Mouse (Mus musculus) retina, postnatal 1 day (tissue): ENCODE results near the gene Gm49416.

Source experiments
- DNase-seq: peaks from one replicate; pipeline ENCODE4 v3.0.0-alpha.2; 2012

The Gm49416 gene

GRCm38 (mm10) chr19:8921741-8922140 is 33.0 kb downstream of the Gm49416 start:
- DNase-seq = no peak

DNA sequence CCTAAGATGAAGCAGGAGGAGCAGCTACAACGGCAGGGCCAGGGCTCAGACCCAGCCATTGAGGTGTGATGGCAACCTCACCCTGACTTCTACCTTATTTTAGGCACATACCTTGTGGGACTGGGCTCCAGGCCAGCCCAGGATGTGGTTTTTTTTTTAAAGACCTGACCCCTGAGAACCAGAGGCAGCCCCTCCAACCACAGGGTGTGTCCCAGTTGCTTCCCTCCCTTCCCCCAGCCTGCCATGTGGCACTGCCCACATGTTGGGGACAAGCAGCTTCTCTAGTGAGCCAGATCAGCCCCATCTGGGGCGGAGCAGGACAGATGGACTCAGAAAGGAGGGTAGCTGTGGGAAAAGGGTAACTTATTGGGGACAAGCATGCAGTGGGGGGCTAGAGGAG is 38.0 kb downstream of the Gm49416 start:
- peak; percentile 9 for DNase-seq

- DNase-seq = no peak
Observed at GRCm38 (mm10) chr19:8927891-8928525, 39.3 kb downstream of the Gm49416 start.

DNA sequence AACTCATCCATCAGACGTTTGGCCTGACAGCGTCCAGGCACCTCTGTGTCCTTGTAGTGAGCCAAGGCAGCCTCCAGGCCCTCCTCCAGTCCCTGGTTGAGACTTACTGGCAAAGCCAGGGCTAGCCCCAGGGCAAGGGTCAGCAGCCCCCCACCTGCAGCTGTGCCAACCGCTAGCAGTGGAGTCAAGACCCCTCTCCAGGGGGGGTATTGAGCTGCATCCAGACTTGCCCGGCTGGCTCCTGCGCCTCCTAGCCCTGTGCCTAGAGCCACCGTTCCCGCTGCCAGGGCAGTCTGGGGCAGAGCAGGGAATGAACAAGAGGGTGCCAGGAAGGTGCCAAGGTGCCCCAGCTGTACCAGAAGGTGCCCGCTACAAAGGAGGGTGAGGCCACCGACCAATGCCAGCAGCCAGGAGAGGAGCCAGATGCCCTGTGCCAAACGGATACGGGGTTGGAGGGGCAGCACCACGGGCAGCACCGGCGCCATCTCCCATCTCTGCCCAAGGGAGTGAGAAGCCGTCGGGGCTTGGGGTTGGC is 40.0 kb downstream of the Gm49416 start:
- no peak for DNase-seq

- peak; percentile 95 for DNase-seq
Observed at GRCm38 (mm10) chr19:8929224-8930088, 40.7 kb downstream of the Gm49416 start, which contains the start of the genes Rom1 and Eml3. Rom1 (minus strand) TSS chr19:8929356. Eml3 (plus strand) TSS chr19:8929552.

DNA sequence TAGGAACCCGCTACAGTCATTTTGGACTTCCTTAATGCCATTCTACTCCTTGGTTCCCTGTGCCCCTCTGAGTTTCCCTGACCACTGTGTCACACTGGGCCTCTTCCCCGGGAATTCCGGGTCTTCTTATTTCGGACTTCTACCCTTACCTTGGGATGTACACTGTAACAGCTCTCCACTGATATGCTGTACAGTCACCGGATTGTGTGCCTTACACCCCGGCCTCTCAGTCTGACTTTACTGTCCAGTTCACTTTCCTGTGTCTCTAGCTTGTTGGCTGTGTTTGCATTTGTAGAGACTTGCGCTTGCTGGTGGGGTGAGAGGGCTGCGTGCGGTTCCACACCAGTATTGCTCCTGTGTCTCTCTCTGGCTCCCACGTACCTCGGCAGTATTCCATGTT is 41.4 kb downstream of the Gm49416 start:
- no peak for DNase-seq

GRCm38 (mm10) chr19:8930771-8931170 is 42.0 kb downstream of the Gm49416 start:
- no peak for DNase-seq

- no peak for DNase-seq
Observed at GRCm38 (mm10) chr19:8936736-8937135, 48.0 kb downstream of the Gm49416 start.

- DNase-seq = no peak
Observed at GRCm38 (mm10) chr19:8940526-8941133, 51.9 kb downstream of the Gm49416 start.

GRCm38 (mm10) chr19:8941136-8941514 is 52.4 kb downstream of the Gm49416 start:
- DNase-seq = no peak

GRCm38 (mm10) chr19:8941515-8942217 is 52.9 kb downstream of the Gm49416 start, which contains the start of gene Mta2:
Mta2 (plus strand) TSS chr19:8941875.
- peak; percentile 98 for DNase-seq

GRCm38 (mm10) chr19:8942276-8942964 is 53.7 kb downstream of the Gm49416 start:
- no peak for DNase-seq

DNA sequence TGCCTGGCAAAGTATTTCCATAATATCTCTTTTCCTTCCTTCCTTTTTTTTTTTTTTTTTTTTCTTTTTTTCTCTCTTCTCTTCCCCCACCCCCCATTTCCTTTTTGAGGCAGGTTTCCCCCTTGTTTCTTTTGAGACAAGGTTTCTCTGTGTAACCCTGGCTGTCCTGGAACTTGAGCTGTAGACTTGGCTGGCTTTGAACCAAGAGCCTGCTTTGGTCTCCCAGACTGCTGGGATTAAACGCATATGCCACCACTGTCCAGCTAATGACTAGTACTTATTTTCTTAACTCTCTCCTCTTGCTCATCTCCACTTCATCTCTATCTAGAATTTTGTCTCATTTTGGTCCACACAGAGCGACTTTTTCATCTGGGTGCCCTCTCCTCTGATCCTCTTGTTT is 54.3 kb downstream of the Gm49416 start:
- no peak for DNase-seq

GRCm38 (mm10) chr19:8944062-8944461 is 55.3 kb downstream of the Gm49416 start:
- DNase-seq = no peak

- DNase-seq = peak; percentile 83
Observed at GRCm38 (mm10) chr19:8944750-8945149, 56.0 kb downstream of the Gm49416 start.
